Mouse (Mus musculus): ENCODE measurements around the gene Stk40.

Gene Stk40

GRCm38 (mm10) chr4:126097711-126098253 is 6.0 kb upstream of the Stk40 start:
- DNase-seq (ENCODE audit: extremely low read depth, low read depth, low spot score): no peak

DNA sequence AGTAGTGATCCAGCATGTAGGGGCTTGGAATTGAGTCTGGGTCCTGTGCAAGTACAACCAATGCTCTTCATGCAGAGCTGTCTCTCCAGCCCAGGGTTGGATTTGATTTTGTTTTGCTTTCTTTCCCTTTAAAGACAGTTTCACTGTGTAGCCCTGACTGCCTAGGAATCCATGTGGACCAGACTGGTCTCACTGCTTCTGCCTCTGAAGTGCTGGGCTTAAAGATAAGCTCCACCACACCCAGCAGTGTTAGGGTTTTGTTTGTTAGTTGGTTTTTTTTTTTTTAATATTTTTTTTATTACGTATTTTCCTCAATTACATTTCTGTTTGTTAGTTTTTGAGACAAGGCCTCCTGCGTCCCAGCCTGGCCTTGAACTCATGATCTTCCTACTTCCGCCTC is 4.4 kb upstream of the Stk40 start:
- DNase-seq (ENCODE audit: extremely low read depth, low read depth, low spot score): no peak

DNA sequence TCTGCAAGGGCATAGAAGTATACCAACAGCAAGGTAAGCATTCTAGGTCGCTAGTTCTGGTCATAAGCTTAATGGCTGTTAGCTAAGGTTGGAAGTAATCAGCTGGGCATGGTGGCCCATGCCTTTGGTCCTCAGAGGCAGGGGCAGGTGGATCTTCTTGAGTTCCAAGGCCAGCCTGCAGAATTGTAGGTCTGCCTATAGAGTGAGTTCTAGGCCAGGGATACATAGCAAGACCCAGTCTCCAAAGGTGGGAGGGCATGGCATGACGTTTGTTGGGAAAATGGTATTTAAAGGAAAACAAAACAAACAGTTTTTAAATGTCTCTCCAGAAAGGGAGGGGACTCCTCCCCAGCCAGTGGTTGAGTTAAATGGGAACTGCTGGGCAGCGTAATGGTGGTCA is 3.0 kb upstream of the Stk40 start:
- DNase-seq (ENCODE audit: extremely low read depth, low read depth, low spot score): no peak

- DNase-seq (ENCODE audit: extremely low read depth, low read depth, low spot score): no peak
Measured at GRCm38 (mm10) chr4:126102061-126102841, 1.5 kb upstream of the Stk40 start.

- no peak for DNase-seq (ENCODE audit: extremely low read depth, low read depth, low spot score)
Measured at GRCm38 (mm10) chr4:126103057-126103581, 638 bp upstream of the Stk40 start.

DNA sequence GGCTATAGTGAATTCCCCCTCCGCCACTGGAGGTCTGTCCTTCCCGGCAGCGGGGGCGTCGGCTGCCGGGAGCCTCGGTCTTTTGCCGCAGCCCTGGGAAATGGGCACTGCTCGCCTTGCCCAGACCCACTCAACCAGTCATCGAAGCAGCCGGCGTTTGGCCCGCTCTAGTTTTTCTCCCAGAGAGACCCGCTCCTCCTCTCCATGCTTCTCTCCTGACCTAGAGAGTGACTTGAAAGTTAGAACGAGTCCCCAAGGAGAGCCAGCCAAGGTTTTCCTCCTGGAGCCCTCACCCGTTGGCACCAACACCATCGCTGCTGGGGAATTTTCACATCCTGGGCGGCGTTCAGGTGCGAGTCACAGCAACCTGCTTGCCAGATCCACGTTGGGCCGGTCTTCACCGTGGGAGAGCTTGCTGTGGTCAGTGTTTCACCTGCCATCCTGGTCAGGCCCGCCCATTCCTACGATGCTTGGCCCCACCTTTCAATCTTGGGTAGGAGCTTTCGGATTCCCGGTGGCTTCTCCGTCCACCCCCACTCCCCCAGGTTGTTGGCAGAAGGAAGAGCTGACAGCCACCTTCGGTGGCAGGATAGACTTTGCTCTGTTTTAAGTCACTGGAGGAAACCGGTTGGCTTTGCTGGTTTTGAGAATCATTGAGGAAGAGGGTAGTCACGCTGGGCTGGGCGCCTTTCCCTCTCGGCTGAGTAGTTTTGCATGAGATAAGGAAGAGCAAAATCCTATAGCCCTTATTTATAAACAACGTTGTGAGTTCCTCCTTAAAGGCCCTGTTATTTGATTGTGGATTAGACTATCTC is 711 bp downstream of the Stk40 start:
- no peak for DNase-seq (ENCODE audit: extremely low read depth, low read depth, low spot score)

GRCm38 (mm10) chr4:126105131-126105783 is 1.5 kb downstream of the Stk40 start:
- no peak for DNase-seq (ENCODE audit: extremely low read depth, low read depth, low spot score)

GRCm38 (mm10) chr4:126108061-126108740 is 4.4 kb downstream of the Stk40 start:
- DNase-seq (ENCODE audit: extremely low read depth, low read depth, low spot score): no peak

GRCm38 (mm10) chr4:126109613-126110373 is 6.0 kb downstream of the Stk40 start:
- DNase-seq (ENCODE audit: extremely low read depth, low read depth, low spot score): peak; percentile 74

- DNase-seq (ENCODE audit: extremely low read depth, low read depth, low spot score): no peak
Measured at GRCm38 (mm10) chr4:126110374-126111152, 6.8 kb downstream of the Stk40 start.

DNA sequence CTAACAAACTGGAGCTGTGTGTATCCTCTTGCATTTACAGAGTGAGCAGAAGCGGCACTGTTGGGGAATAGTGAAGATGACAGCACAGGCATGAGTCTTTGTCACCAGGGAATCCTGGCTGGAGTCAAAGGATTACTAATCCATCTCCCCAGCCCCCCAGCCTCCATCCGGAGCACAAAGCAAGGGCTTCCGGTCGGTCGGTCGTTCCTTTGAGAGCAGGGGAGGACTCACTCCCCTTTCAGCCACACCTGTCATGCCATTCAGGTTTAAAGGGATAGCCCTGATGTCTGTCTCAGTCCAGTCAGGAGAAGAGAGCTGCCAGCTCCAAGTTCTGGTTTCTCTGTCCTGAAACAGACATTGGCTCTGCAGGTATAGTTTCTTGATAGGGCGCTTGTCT is 7.4 kb downstream of the Stk40 start:
- no peak for DNase-seq (ENCODE audit: extremely low read depth, low read depth, low spot score)

GRCm38 (mm10) chr4:126113243-126113642 is 9.5 kb downstream of the Stk40 start:
- no peak for DNase-seq (ENCODE audit: extremely low read depth, low read depth, low spot score)

DNA sequence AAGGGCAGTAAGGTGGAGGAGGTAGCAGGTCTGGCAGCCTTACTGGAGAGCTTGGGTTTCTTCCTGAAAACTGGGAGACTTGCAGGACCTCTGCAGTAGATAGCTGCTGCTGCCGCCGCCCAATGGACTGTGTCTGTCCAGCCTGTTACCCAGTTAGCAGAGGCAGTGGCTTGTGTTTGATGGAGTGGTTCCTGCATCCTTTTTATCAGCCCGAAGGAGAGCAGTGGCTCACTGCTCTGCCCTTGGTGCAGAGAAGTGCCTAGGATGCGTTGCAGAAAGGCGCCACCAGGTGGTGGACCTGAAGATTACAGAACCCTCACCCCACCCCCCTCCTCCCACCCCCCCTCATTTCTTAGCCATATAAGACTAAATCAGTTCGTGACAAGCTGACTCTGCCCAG is 10.2 kb downstream of the Stk40 start:
- no peak for DNase-seq (ENCODE audit: extremely low read depth, low read depth, low spot score)

DNA sequence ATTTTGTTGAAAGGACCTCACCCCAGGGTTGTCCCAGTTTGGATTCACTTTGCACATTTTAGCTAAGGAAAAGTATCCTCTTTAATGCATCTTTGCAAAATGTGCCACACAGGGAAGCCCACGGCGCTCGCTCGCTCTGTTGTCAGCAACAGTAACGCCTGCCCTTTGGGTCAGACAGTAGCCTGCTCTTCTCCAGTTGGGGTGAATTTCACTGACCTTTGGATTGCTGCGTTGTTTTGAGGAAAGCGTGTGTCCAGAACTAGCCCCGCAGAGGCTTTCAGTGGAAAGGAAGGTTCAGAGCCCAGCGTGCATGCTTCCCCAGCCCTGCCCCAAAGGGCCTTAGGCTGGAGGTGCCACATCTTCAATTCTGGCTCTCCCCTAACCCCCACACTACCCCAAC is 11.7 kb downstream of the Stk40 start:
- DNase-seq (ENCODE audit: extremely low read depth, low read depth, low spot score): no peak

GRCm38 (mm10) chr4:126115871-126116521 is 12.2 kb downstream of the Stk40 start:
- DNase-seq (ENCODE audit: extremely low read depth, low read depth, low spot score): no peak

GRCm38 (mm10) chr4:126117116-126117515 is 13.4 kb downstream of the Stk40 start:
- DNase-seq (ENCODE audit: extremely low read depth, low read depth, low spot score): no peak

- no peak for DNase-seq (ENCODE audit: extremely low read depth, low read depth, low spot score)
Measured at GRCm38 (mm10) chr4:126118651-126119050, 14.9 kb downstream of the Stk40 start.

- no peak for DNase-seq (ENCODE audit: extremely low read depth, low read depth, low spot score)
Measured at GRCm38 (mm10) chr4:126119051-126119450, 15.3 kb downstream of the Stk40 start.

DNA sequence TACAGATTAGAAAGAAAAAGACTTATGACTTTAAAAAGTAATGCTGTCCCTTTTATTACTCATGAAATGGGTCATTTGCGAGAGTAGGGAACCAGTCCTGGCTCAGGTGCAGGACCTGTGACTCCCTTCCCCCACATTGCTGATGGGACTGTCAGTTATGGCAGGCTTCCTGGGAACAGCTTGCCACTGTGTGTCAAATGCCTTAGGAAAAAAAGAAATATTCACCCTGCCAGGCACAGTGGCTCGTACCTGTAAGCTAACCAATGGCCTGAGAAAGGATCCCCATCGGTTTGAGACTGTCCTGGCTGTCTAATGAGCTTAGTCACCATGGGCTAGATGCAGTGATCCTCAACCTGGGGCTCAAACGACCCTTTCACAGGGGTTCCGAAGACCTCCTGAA is 16.3 kb downstream of the Stk40 start:
- no peak for DNase-seq (ENCODE audit: extremely low read depth, low read depth, low spot score)

Measured in fat pad, adult 2 months (tissue).